Mouse (Mus musculus) large intestine, adult 2 months (tissue): ENCODE data around the gene Rusc2. TPM values are rescaled to one million over a fixed set of nuclear protein-coding genes. Genes with fewer than 3 reads are reported as not detected.

Source experiments
- polyA plus RNA-seq: library from polyadenylated mRNA; depleted of rRNA; stranded (reverse); fragments of >200 nt; gene quantifications from 2 replicates; pipeline ENCODE4 v1.2.3, GENCODE M21; 2012; rRNA removed

Gene Rusc2
- polyA plus RNA-seq, 1 experiment: 7.6 TPM

Other genes starting within 250 kb of the Rusc2 start
- gene Atp8b5, start 114.8 kb upstream of the Rusc2 start, polyA plus RNA-seq: 0.02 and 0.08 TPM in 2 replicates
- gene Fam166b, start 47.2 kb downstream of the Rusc2 start, polyA plus RNA-seq: 0.08 and 0.14 TPM in 2 replicates
- gene Tesk1, start 60.0 kb downstream of the Rusc2 start, polyA plus RNA-seq: 49.2 and 55.0 TPM in 2 replicates
- 14.6 and 14.9 TPM in 2 replicates for gene Cd72, start 72.6 kb downstream of the Rusc2 start, polyA plus RNA-seq
- gene Sit1, start 101.8 kb downstream of the Rusc2 start, polyA plus RNA-seq: 1.7 and 1.8 TPM in 2 replicates
- 187 and 232 TPM in 2 replicates for gene Ccdc107, start 110.9 kb downstream of the Rusc2 start, polyA plus RNA-seq
- gene Arhgef39, start 117.7 kb downstream of the Rusc2 start, polyA plus RNA-seq: 66.9 and 81.0 TPM in 2 replicates
- 50.4 and 64.5 TPM in 2 replicates for gene Car9, start 125.0 kb downstream of the Rusc2 start, polyA plus RNA-seq
- 118 and 122 TPM in 2 replicates for gene Tpm2, start 141.8 kb downstream of the Rusc2 start, polyA plus RNA-seq
- gene Creb3, start 180.4 kb downstream of the Rusc2 start, polyA plus RNA-seq: 66.0 and 86.4 TPM in 2 replicates
- gene Tln1, start 180.7 kb downstream of the Rusc2 start, polyA plus RNA-seq: 48.4 and 72.5 TPM in 2 replicates
- gene Rgp1, start 196.7 kb downstream of the Rusc2 start, polyA plus RNA-seq: 25.9 and 45.4 TPM in 2 replicates
- 6.3 and 10.3 TPM in 2 replicates for gene Gba2, start 196.9 kb downstream of the Rusc2 start, polyA plus RNA-seq
- not detected in 2 replicates for gene Msmp, start 202.5 kb downstream of the Rusc2 start, polyA plus RNA-seq
- 7.3 and 9.0 TPM in 2 replicates for gene Npr2, start 250.0 kb downstream of the Rusc2 start, polyA plus RNA-seq